Mouse (Mus musculus) lung, postnatal 14 days (tissue): ENCODE results near the gene Npas3.
A peak's percentile ranks its signal among the peaks of the same experiment; 100 is the strongest.

Experiments used
- DNase-seq: peaks from one replicate; pipeline ENCODE4 v3.0.0; 2021

Gene Npas3

GRCm38 (mm10) chr12:53881684-53882083 is 633.2 kb downstream of the Npas3 start:
- no peak for DNase-seq

GRCm38 (mm10) chr12:53882863-53883262 is 634.4 kb downstream of the Npas3 start:
- DNase-seq: no peak

GRCm38 (mm10) chr12:53888624-53889023 is 640.1 kb downstream of the Npas3 start:
- no peak for DNase-seq

GRCm38 (mm10) chr12:53895909-53896308 is 647.4 kb downstream of the Npas3 start:
- no peak for DNase-seq

- DNase-seq: no peak
Observed at GRCm38 (mm10) chr12:53908761-53909160, 660.3 kb downstream of the Npas3 start.

GRCm38 (mm10) chr12:53910192-53910591 is 661.7 kb downstream of the Npas3 start:
- DNase-seq: no peak

- no peak for DNase-seq
Observed at GRCm38 (mm10) chr12:53922153-53922552, 673.7 kb downstream of the Npas3 start.

- no peak for DNase-seq
Observed at GRCm38 (mm10) chr12:53948826-53949225, 700.3 kb downstream of the Npas3 start.

GRCm38 (mm10) chr12:53962004-53962403 is 713.5 kb downstream of the Npas3 start:
- DNase-seq: no peak

GRCm38 (mm10) chr12:53963534-53963933 is 715.1 kb downstream of the Npas3 start:
- no peak for DNase-seq

- DNase-seq: no peak
Observed at GRCm38 (mm10) chr12:53969378-53970174, 721.1 kb downstream of the Npas3 start.

GRCm38 (mm10) chr12:53970721-53971120 is 722.2 kb downstream of the Npas3 start:
- DNase-seq: no peak

- DNase-seq: peak; percentile 34
Observed at GRCm38 (mm10) chr12:53973414-53973813, 724.9 kb downstream of the Npas3 start.

GRCm38 (mm10) chr12:53981575-53982507 is 733.4 kb downstream of the Npas3 start:
- no peak for DNase-seq

- DNase-seq: no peak
Observed at GRCm38 (mm10) chr12:53983946-53984345, 735.5 kb downstream of the Npas3 start.

- no peak for DNase-seq
Observed at GRCm38 (mm10) chr12:53985851-53986842, 737.7 kb downstream of the Npas3 start.

GRCm38 (mm10) chr12:53992411-53992810 is 743.9 kb downstream of the Npas3 start:
- DNase-seq: no peak

GRCm38 (mm10) chr12:53995710-53996109 is 747.2 kb downstream of the Npas3 start:
- DNase-seq: no peak

GRCm38 (mm10) chr12:53997141-53997540 is 748.7 kb downstream of the Npas3 start:
- no peak for DNase-seq

GRCm38 (mm10) chr12:53999647-54000637 is 751.5 kb downstream of the Npas3 start:
- DNase-seq: no peak

GRCm38 (mm10) chr12:54002496-54002895 is 754.0 kb downstream of the Npas3 start:
- DNase-seq: no peak
